Mouse (Mus musculus) right cerebral cortex, postnatal 25 days (tissue): ENCODE data around the gene Cd84.
A peak's percentile ranks its signal among the peaks of the same experiment; 100 is the strongest.
"Not testable (repeated sequence)": the region's sequence is repeated elsewhere in the genome, so short reads cannot be mapped to it uniquely, and the experiment has no call there.

Source experiments
- DNase-seq: peaks from one replicate; pipeline ENCODE4 v3.0.0; 2022

Cd84 gene

DNA sequence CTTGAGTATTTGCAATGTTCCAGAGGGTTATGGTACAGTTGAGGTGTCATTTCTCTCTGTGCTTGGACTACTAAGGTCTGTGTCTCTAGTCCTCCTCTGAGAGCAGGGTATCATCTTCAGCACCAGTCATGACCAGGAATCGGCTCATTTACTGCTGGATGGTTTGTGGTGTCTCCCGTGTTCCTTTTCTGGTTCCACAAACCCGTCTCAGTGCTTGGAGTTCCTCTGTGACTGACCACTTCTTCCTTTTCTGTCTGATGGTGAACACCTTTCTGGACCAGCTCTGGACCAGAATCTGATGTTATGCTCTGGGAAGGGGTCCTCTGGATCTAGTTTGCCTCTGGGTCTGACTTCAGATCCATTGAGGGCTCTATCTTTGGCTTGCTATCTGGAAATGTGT, at the start of gene Cd84:
Cd84 (plus strand) TSS at position 210 of the 400 bp plus-strand sequence.
- no peak for DNase-seq

DNA sequence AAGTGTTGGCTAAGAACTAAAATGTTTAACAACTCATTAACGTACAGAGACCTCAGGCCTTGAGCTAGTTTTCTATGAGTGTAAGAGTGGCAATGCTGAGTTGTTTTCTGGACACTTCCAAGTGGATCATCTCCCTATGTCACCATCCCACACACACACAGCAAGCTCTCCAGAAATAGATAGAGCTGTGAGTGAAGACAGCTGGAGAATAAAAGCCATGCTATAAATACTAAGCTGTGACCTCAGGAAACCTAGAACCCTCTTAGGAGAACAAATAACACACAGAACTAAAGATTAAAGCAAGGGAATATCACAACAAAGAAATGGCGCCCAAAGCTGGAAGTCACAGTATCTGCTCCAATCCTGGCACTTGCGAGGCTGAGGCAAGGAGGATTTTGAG, 48.0 kb upstream of the Cd84 start:
- DNase-seq = no peak

DNA sequence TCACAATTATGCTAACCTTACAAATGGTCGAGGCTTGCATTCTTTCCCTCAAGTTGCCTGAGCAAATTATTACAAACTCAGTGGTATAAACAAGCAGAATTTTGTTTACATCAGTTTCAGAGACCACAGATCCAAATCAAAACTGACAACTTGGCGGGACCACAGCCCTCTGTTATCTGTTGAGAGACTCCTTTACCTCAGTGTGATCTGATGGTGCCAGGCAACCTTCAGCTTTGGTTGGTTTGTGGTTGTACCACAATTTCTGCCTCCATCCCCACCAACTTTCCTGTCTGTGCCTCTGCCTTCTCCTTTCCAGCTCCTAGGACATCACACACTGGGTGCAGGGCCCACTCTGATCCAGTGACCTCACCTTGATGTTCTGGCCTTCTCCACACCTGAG, 43.3 kb upstream of the Cd84 start:
- DNase-seq = no peak

DNA sequence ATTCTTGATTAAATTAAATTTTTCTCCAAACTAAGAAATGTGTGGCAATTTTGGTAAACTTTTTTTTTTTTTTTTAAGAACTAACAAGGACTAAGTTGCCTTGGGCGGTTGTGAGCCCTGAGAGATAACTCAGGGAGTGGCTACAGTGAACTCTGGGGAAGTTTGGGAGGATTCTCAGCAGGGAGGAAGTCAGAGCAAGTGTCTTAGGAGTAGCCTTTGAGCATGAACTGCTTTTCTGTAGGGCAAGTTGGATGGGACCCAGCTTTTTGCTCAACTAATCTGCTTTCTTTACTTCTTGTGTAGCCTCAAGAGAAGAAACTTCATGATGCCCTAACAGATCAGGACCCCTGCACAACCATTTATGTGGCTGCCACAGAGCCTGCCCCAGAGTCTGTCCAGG, 41.7 kb upstream of the Cd84 start:
- DNase-seq = no peak

DNA sequence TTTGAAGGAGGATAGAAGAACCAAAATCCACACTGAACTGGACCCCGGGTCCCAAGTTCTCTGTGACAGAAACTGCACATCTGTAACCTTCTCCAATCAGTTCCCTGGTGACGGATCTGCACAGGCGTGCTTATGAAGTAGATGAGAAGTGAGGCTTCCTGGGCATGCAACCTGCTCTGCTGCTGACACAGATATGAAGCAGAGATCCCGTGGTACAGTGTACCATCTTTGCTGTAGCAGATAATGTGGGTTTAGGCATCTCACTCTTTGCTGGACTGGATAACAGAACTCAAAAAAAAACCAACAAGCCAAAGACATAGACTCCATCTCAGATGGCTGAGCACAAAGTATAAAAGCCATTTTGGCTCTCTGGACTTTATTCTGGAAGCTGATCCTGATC, 39.8 kb upstream of the Cd84 start:
- DNase-seq = no peak

DNA sequence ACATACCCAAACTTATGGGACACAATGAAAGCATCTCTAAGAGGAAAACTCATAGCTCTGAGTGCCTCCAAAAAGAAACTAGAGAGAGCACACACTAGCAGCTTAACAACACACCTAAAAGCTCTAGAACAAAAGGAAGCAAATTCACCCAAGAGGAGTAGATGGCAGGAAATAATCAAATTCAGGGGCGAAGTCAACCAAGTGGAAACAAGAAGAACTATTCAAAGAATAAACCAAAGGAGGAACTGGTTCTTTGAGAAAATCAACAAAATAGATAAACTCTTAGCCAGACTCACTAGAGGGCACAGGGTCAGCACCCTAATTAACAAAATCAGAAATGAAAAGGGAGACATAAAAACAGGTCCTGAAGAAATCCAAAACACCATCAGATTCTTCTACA, 28.4 kb upstream of the Cd84 start:
- not testable (repeated sequence) for DNase-seq

DNA sequence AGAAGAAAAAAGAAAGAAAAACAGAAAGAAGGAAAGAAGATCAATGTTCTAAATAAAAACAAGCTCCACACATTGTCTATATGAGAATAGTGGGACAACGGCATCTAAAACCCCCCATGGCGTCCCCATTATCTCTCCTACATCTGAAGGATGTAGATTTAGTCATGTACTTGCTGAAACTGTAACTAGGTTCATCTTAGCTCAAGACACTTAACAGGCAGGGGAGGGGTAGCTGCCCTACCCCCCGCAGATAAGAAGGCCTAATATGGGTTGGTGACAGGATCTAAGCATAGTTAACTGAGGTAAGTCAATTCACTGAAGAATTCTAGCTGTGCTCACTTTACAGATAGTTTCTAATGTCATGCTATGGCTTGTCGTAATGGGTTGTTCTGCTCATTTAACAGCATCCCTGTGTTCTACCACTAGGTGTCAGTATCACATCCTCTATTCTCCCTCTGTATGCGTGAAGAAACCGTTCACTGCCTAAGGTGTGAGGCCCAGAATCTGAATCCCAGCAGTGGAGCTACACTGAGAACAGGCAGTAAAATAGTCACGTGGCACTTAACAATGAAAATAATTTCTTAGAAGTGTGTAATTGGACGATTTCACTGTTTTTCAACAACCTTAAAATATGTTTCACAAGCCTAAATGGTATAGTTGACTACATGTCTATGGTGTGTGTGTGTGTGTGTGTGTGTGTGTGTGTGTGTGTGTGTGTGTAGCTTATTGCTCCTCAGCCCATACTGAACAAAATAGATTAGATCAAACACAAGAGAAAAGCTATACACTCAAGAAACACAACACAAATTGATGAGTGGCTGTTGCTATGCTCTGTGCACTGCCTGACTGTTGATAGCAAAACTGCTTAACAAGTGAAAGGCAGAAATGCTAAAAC, 23.7 kb upstream of the Cd84 start:
- no peak for DNase-seq

DNA sequence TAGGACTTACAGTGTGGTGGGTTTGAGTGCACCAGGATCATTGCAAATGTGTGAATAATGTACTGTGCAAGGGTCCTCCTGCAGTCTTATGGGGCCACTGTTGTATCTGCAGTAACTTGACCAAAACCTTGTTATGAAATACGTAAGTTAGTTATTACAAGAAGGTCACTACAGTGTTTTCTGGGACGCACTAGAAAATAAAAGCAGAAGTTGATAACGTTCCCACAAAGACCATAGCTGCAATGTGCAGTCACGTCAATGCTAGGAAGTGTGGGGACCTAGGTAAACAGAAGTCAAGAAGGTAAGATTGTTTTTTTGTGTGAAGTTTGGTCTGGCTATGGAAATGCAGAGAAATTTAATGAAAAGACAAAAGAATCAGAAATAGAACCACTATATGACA, 22.5 kb upstream of the Cd84 start:
- DNase-seq = no peak

DNA sequence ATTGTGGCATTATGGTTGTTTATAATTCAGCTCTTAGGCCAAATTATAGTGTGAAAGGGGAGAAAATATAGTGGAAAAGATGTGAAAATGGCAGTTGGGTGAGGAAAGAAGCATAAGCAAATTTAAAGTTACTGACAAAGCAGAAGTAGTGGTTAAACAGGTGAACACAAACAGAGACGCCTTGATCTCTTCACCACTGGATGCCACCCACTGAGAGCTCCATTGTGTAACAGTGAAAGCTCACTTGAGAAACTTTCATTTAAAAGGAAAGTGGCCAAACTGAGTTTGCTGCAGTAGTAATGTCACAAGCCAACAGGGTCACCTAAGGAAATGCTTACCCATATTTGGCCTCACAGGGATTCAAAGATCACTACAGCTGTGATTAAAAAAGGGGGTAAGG, 18.2 kb upstream of the Cd84 start:
- DNase-seq = no peak

DNA sequence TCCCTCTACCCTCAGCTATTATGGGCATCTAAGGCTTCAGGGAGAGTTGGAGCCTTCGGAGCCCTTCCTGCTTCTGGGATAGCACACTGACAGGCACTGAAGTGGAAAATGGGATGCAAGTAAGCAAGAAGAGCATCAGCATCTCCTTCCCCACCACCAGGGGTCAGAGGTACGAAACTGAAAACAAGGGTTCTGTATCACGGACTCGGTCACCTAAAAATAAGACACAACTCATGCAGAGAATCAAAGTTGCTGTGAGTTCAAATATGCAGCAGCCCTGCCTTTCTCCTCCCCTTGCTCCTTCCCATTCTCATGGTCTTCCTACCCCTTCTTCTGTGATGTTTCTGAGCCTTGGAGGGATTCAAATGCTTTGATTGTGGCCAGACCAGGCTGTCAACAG, 14.0 kb upstream of the Cd84 start:
- no peak for DNase-seq

DNA sequence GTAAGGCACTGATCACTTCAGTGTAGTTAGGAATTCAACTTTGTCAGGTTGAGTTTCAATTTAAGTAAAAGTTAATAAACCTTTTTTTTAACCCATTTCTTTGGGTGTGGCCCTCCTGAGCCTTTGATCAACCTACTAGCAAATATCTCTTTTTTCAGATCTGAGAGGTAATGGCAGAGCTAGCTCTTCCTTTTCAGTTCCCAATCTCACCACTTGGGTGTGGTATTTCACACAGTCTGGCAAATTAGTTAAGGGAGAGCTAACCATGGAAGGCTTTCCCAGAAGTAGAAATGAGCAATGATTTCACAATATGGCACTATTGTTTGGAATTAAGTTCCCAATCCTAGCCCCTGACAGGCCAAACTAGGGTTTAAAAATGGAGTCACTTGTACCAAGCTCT, 13.3 kb upstream of the Cd84 start:
- no peak for DNase-seq

DNA sequence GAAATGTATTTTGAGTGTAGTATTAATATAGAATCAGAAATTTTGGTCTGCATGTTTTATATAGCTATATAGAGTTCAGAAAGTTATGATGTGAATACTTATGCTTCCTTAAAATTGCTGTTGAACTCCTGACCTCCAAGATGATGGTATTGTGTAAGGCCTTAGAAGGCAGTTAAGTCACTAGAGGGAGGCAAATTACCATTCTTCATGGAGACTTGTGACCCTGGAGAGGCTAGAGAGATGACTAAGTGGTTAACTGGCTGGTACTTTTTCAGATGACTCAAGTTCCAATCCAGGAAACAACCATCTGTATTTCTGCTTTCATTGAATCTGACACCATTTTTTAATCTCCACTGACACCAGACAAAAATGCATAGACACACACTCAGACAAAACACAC, 11.8 kb upstream of the Cd84 start:
- no peak for DNase-seq

DNA sequence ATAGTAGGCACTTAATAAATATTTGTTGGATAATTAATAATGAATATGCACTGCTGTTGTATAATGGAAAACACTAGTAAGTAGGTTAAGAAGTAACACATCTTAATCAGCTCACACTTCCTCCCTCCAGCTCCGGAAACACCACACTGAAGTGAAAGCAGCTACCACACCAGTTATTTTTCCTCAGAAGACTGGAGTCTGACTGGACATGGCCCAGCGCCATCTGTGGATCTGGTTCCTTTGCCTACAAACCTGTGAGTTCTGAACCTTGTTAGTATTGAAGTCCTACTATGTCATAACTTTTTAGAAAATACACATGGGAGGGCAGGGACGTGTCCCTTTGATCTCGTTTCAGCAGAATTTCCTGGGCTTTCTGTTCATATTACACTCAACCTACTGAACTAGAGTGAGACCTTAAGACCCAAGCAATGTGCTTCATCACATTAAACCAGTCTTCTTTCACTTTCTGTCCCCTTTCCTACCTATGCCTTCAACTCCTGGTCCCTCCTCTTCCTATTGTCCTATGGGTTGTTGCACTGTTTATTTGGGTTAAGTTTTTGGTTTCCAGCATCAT, 1.0 kb downstream of the Cd84 start:
- DNase-seq = no peak

DNA sequence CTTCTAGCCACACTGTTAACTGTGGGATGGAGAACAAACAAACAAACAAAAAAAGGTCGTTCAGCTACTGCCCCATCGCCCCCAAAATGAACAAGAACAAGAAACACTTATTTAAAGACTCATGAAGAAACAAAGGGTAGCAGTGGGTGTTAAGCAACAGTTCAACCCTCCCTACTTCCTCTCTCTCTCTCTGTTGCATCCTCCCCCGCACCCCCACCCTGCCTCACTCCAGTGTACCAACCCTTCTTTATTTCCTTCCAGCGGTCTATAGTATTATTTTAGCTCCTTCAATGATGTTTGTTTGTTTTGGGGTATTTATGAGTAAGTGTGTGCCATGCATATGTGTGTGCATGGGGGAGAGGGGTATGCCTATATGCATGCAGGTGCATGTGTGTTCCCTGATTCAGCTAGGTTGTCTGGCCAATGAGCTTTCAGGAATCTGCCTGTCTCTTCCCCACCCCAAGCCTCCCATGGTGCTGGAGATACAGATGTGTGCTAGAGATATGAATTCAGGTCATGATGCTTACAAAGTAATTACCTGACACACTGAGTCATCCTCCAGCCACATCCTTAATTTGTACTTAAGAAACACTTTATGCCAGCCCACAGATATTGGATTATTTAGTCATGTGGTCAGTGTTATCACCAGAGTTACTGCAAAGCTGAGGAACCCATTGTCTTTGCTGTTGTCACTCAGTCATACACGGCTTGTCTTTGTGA, 5.7 kb downstream of the Cd84 start:
- DNase-seq = no peak

DNA sequence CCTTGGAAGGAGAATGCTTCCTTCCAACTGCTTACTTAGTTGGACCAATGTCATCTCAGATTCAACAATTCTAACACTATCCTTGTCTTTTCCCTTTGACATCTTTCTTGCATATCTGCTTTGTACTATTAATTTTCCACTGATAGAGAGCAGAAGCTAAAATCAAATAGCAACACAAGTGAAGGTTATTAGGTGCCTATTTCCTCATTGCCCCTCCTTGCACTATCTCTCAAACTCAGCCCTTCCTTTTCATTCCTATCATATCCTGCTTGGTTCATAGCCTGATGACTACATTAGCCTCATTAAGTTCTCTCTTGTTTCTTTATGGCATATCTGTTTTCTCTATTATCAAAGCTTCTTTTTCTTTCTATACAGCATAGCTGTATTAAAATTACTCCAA, 8.7 kb downstream of the Cd84 start:
- no peak for DNase-seq

DNA sequence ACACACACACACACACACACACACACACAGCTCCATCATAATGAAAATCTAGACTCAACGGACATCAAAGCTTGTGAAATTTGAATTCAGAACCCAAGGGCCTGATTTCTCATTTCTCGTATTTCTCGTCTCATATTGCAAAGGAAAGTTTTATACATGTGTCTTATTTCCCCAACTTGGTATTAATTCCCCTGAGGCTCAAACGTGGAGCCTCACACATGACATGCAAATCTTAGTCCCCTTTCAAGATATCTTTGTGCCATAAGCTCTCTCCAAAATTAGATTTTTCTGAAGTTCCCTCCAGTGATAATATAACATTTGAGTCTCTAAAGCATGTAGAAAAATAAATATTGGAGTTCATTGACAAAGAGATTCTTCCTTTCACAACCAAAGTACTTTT, 9.3 kb downstream of the Cd84 start:
- DNase-seq = no peak

DNA sequence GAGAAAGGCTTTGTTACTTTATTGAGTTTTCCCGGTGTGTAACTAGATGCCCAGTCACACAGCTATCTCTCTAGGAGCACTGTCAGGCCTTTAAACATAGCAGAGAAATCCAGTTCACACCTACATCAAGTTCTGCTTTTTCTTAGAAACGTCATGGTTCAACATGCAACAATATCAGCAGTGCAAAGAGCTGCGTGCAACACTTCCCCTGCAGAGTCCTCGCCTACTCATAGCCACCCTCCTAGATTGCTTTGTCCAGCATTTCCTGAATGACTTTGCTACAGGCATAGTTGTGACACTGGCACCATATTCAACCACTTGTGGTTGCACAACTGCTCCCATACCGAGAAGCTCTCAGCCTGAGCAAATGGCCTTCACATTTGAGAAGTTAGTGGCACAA, 10.0 kb downstream of the Cd84 start:
- DNase-seq = no peak

DNA sequence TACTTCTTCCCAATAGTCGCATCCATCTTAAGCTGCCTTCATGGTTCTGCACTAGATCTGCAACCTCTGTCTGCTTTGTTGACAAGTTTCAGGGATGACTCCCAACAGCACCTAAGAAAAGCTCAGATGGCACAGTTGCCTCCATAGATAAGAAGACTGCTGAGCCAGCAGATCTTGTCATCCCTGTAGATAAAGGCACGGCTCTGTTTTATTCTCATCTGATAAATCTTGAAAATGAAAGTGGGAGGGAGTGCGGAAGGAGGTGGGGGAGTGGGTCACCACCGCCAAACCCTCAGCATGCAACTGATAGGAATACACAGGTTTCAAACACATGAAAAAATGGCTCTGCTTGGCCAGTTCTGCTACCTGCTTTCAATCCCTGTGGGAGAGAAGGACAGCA, 26.0 kb downstream of the Cd84 start:
- no peak for DNase-seq

DNA sequence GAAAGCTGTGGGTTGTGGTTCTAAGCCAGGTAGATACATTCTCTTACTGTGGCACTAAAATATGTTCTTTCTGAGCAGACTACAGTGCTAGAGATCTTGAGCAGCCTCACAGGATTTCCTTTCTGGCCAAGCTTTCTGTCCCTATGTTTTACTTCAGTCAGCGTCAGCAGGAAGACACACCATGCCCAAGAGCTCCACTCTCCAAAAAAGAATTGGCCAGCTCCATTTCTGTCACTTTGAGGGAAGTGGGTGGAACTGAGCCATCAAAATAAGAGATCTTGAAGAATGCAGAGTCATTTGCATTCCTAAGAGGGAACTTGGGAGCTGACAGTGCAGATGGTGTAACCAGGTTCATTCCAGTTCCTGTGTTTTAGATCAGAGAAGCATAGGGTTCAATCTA, 47.5 kb downstream of the Cd84 start:
- peak; percentile 6 for DNase-seq

DNA sequence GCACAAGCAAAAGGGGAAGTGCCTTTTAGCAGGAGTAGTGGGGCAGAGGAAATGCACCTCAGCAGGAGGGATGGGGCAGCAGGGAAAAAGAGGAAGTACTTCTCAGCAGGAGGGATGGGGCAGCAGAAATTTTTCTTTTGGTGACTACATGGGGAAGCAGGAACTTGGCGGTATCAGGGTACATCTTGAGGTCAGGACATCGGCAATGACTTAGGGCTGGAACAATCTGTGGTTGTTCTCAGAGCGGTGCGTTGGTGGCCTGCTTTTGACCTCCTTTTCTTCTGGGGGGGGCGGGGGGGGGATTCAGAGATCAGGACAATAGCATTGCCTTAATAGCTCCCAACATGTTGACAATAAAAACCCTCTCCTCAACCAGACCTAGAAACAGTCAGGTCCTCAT, 55.9 kb downstream of the Cd84 start, which contains the start of gene Gm10521:
Gm10521 (plus strand) TSS at position 301 of the 400 bp plus-strand sequence.
- not testable (repeated sequence) for DNase-seq

DNA sequence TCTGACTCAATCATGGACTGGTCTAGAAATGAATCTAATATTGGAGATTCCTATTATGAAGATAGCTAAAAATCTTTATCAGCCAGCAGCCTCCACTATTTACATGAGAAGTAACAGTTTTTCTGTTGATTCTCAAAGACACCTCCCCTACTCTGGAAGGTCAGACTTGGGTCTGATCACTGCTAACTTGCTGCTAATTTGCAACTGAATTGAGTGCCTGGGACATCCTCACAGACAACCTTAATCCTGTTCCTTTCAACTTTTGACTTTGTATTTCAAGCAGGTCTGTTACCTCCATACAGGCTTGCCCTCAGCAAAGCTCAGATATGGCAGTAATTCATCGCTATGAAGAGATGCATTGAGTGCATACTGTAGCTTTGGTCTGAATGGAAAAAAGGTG, 64.5 kb downstream of the Cd84 start:
- DNase-seq = no peak

DNA sequence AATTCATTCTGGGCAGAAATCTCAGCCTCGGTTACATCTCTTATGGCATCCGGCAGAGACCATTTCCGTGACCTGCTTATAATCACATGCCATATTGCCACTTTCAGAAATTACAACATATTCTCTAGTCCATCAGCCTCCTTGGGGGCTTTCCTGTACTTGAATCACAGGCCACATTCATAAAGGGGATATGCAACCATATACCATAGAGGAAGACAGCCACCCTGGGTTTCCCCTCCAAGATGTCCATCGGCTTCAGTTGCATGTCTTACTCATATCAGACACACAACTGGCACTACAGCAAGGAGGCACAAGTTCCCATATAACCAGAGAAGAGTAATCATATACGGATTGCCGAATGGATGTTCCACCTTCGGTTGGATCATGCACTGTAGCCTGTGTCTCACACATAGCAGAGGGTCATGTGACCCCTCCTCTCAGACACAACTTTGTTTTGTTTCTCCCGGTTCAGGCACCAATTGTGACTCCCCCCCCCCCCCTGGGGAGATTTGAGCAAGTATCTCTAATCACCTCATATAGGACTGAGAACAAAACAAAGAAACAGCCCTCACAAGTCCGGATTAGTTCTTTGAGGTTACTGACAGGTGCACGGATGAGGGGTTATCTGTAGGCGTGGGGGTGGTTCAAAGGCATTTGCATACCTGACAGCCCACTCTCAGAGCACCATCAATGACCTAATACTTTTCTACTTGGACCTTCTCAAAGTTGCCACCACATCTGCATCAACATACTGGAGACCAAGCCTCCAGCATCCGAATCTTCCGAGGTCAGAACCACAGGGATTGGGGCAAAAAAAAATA, 76.4 kb downstream of the Cd84 start:
- no peak for DNase-seq
